Mouse (Mus musculus) ES-Bruce4 (cell line): ENCODE results near the gene Srp54c.

Experiments used
- CTCF ChIP-seq: IDR thresholded peaks from one replicate; pipeline ENCODE4 v1.8.1; 2011; ENCODE audit warnings: low read depth, low read length
- EP300 ChIP-seq: IDR thresholded peaks from 2 replicates; pipeline ENCODE4 v1.6.1; 2011; ENCODE audit warnings: low read depth, low read length; ENCODE audit not compliant: insufficient read depth
- POLR2A ChIP-seq: IDR thresholded peaks from one replicate; pipeline ENCODE4 v1.8.1; 2011; ENCODE audit warnings: low read length; ENCODE audit not compliant: insufficient read depth

DNA sequence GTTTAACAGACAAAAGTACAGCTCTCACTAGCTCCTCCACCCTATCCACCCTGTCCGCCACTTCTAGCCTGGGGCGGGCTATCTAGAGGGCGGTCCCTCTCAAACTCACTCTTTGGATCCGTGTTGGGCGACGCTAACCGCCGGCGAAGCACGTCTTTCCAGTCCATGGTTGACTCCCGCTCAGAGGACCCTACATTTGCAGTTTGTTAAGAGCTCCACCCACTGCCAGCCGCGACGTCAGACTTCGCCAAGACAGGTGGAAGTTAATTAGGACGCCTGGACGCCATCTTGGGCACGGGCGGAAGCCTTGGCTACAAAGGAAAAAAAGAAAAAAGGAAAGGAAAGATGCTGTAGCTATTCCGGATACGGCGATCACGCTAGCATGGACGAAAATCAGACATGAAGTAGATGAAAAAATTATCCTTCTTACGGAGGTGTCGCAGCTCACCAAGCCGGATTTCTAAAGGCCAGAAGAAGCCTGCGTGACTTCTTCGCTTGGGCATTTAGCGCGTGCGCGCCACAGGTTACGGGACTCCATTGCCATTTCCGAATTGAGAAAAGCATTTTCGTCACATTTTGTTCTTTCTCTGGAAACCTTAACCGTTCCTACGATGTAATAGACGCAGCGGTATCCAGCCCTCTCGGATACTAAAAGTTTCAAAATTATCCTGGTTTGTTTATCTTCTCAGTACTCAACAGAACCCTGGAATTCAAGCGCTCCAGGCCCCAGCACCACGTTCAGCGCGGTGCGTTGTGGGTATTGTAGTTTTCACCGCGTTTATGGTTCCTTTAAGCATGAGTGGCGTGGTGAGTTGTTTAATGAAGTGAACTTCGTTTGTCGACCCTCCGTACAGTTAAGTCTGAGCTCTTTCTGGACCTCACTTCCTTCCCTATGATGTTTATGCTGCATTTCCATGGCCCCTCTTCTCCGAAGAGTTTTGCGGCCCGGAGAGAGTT, 72.8 kb downstream of the Srp54c start, which contains the start of gene Ppp2r3c:
- TF ChIP-seq EP300 (peak; percentile 37; the same call in 1 of the 2 replicates), POLR2A (no peak), CTCF (no peak)
